Mouse (Mus musculus): ENCODE measurements at regions not wholly inside any gene's neighbourhood (a gene's known extent, or its start where the extent isn't known, plus 50 kb on each side); places are given as distances from the start of the nearest gene placed in this dataset.

DNA sequence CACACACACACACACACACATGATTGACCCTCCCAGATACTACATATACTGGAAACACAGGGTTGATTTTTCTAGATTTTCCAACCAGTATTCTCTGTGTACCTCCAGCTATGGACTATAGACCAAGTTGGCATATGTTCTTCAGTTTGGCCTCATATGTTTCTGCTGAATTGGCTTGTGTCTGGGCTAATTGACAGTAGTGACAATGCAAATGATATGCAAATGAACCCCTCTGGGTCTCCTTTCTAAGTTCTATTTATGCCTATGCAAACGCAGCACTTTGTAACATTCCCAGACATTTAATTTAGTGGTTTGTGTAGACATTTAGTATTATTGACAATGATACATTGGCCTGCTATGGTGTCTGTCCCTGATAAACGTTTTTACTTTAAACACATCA, 582.0 kb upstream of the Negr1 start:
- DNase-seq (ENCODE audit: low read depth, low spot score) = no peak

DNA sequence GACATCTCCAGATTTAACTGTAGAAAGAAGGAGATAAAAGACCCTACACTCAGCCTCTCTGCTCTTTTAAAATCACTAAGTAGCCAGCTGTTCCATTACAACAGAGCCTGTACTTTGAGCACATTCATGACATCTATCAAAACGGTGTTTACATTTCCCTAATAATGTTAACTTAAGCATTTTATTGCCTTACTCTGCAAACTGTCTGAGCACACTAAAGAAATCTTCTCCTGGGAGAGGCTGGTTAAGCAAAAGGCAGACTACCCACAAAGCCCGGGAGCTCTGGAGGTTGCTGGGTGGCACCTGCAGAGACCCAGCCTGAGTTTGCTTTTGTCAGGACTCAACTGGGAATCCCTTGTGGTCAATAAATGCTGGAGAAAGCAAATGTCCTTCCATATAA, 567.5 kb upstream of the Negr1 start:
- no peak for DNase-seq (ENCODE audit: low read depth, low spot score)

DNA sequence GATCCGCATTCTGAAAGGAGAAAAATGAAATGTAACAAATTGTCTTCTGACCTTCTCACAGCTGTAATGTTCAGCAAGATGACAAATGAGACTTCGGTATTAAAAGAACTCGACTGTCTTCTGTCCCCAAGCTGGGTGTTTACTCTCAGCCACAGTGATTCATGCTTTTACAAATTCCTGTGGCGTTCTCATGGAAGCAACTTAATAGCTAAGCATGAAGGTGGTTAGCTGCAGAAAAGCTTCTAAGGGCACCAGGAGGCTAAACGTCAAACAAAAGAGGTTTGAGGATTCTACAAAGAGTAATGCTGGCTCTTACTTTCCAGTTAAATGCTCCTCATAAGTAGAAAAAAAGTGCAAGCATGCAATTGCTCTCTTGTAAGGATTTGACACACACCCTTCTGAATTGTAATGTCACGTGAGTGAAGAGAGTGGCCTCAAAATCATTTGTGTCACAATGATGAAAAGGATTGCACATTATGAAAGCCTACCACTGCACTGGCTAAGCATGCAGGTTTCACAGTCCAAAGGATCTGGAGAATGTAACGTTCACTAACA, 543.8 kb upstream of the Negr1 start:
- DNase-seq (ENCODE audit: low read depth, low spot score) = no peak

- DNase-seq (ENCODE audit: low read depth, low spot score) = peak; percentile 56
These were observed 532.9 kb upstream of the Negr1 start for GRCm38 (mm10) chr3:156028602-156029188.

DNA sequence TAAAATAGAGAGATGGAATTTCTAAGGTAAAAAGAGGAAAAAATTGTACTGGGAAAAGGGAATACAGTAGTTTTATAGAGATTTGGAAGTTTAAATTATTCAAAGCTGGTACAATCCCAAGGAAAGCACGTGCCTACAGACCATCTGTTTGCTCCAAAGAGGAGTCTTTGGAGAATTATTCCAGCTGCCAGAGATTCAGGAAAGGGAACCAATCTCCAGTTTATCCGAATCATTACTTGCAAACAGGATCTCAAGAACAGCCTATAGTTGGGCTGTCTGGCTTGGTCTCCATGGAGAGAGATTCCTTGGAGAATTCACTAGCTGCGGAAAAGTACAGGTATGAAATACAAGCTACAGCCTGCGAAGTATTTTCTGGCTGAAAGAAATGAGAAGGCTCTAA, 491.3 kb upstream of the Negr1 start:
- no peak for DNase-seq (ENCODE audit: low read depth, low spot score)

DNA sequence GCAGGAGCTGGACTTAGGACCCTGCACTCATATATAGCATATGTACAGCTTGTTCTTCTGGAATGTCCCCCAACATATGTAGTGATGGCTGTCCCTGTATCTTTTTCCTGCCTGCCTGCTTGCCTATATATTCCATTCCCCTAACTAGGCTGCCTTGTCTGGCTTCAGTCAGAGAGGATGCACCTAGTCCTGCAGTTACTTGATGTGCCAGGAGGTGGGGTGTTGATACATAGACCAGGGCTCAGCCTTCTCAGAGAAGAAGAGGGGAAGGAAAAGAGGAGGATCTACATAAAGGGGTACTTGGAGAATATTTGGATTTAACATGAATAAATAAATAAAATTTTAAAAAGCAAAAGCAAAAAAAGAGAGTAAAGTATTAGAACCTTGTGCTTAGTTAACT, 479.3 kb upstream of the Negr1 start:
- no peak for DNase-seq (ENCODE audit: low read depth, low spot score)

DNA sequence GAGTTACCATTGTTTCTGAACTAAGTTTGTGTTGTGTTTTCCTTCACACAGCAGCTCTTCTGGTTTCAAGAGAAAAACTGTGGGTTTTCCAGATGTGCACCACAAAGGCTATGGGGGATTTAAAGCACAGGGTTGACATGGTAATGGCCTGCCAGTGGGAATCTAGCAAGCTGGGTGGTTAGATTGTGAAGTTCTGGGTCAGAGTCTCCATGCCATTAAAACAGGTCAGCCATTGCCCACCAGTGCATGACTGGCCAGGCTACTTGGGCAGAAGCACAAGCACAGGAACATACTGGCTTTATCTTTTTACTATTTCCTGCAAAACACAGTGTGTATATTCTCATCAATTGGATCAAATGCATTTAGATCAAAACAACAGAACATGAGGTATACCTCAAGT, 467.9 kb upstream of the Negr1 start:
- no peak for DNase-seq (ENCODE audit: low read depth, low spot score)

DNA sequence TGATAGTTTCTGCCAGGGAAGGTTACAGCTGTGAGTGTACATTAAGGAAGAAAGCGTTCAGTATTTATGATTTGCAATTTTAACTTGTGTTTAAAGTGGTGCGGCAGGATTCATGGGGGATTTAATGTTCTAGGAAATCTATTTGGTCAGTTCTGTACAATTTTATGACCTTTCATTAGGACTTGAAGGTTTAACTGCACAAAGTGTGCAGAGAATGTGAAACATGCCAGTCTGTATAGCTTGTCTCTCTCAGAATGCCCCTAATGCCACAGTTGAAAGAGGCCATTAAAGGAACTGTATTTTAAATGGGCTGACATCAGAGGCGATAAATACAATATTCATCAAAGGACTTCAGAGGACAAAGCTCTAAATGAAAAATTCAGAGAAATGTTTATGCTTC, 466.6 kb upstream of the Negr1 start:
- DNase-seq (ENCODE audit: low read depth, low spot score) = no peak

GRCm38 (mm10) chr3:156105788-156106187, 455.8 kb upstream of the Negr1 start:
- DNase-seq (ENCODE audit: low read depth, low spot score) = no peak

DNA sequence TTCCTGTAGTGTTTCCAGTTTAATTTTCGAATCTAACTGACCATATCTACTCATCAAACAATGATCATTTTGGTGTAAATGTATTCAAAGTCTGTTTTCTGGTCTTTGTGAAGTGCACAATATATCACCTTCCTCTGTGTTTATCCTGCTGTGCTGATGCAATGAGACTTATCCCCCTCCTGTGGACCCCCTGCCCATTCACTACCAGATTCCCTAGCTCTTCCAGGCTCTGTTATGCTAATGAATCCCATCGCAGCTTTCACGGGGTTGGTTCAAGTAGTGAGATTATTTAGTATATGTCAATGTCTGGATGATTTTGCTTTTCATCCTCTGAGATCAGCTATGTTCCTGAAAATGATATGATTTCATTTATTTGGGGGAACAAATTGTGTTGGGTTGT, 441.3 kb upstream of the Negr1 start:
- DNase-seq (ENCODE audit: low read depth, low spot score) = no peak

DNA sequence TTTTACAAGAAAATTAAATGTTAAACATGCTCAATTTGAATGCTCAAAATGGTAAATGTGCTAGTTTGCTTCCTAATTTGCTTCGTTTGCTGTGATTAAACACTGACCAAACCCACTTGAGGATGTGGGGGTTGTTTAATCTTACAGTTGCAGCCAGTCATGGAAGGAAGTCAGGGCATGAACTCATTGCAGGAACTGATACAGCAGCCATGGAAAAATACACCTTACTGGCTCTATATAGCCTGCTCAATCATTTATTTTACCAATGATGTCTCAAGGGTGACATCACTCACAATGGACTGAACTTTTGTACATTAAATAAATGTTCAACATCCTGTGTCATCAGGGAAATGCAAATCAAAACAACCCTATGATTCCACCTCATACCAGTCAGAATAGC, 430.0 kb upstream of the Negr1 start:
- DNase-seq (ENCODE audit: low read depth, low spot score) = no peak

DNA sequence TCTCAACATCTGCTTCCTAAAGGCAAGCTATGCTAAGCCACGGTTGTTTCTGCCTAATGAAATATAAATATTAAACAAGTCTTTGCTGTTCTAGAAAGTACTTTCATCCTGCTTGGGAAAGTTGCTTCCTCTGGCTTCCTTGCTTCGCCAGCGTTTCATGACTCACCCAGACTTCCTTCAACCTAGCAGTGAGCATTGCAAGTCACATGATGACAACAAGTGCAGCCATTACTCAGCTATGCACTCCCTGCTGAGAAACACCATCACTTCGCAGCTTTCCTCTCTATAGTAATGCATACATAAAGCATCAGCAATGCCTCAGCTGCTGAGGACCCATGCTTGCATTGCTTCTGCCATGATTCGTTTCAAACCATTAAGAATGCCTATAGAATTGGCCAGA, 420.2 kb upstream of the Negr1 start:
- DNase-seq (ENCODE audit: low read depth, low spot score) = no peak

DNA sequence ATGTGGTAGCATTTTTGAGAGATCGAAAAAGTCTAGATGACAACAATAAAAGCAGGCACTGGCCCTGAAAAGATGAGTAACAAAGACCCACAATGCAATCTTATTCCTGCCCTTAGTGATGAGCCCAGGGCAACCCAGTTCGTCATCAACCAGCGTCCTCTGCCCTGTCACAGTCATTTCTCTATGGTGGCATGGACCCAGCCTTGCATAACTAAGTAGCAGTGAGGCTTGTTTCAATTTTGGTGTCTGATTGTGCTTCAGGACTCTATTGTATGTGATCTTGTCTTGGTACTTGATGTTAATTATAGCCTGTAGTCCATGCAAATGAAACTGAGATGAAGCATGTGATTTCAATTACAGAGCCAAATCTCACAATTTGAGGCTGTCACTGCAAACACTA, 412.3 kb upstream of the Negr1 start:
- no peak for DNase-seq (ENCODE audit: low read depth, low spot score)

DNA sequence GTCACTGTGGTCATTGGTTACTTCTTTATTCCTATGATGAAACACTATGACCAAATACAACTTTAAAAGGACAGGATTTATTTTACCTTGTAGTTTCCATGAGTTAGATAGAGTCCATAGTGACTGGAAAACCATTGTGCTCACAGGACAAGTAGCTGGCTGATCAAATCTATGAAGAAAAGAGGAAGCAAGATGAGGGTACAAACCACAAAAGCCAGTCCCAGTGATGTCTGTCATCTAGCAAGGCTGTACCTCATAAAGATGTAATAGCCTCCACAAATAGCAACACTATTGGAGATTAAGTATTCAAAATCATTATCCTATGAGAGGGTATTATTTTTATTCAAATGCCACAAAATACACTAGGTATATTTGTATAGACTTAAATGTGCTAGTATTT, 391.5 kb upstream of the Negr1 start:
- no peak for DNase-seq (ENCODE audit: low read depth, low spot score)

DNA sequence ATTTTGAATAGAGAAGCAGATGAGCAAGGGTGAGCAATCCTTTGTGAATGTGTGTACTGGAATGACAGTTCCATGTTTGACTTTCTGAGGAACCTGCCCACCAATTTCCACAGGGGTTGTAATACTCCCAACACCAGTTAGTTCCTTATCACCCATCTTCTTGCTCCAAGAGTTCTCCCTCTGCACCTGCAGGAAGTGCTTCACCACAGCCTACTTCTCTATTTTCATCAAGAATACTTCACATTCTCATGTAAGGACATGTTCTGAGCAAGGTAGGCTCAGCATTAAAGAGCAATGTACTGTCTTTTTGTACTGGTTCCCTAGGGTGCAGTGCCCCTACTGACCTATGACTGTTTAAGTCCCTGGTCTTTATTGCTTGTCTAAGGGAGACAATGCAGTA, 362.9 kb upstream of the Negr1 start:
- DNase-seq (ENCODE audit: low read depth, low spot score) = no peak

DNA sequence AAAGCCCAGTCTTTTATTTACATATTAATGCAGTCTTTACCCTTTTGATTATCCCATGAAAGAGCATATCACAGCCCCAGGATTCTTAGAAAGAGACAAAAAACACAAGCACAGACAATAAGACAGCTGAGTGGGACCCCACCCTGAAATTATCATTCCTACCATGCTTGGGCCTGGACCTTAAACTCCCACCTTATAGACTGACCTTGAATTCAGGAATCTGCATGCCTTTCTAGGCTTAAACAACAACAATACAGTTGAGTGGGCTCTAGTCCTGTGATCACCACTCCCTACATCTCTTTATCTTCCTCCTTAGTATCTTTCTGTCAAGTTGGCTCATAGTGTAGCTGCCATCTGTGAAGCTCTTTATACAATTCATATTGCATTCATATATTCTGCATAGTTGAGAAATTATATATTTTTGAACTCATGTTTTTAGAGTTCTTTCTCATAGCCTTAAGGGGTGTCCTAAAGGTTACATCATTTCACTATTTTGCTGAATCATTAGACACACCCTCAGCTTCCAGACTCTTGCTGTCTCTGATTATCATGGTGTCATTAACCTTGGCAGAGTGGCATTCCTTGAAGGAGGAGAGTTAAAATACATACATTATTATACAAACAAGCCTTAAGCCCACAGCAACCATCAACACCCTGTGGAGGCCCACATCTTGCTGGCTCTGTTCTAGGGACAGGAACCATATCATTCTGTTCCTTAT, 361.7 kb upstream of the Negr1 start:
- no peak for DNase-seq (ENCODE audit: low read depth, low spot score)

DNA sequence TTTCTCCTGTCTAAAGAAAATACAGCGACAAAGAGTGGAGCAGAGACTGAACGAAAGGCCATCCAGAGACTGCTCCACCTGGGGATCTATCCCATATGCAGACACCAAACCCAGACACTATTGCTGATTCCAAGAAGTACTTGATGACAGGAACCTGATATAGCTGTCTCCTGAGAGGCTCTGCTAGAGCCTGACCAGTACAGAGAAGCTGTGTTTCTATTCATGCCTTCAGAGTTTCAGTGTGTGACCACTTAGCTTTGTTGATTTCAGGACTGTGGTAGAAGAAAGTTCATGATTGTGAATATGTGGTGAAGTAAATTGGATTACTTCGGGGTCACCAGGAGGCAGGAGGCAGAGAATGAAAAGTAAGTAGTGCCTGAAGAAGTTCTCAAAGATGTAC, 356.3 kb upstream of the Negr1 start:
- DNase-seq (ENCODE audit: low read depth, low spot score) = no peak

- no peak for DNase-seq (ENCODE audit: low read depth, low spot score)
These were observed 353.2 kb upstream of the Negr1 start for GRCm38 (mm10) chr3:156208420-156208819.

DNA sequence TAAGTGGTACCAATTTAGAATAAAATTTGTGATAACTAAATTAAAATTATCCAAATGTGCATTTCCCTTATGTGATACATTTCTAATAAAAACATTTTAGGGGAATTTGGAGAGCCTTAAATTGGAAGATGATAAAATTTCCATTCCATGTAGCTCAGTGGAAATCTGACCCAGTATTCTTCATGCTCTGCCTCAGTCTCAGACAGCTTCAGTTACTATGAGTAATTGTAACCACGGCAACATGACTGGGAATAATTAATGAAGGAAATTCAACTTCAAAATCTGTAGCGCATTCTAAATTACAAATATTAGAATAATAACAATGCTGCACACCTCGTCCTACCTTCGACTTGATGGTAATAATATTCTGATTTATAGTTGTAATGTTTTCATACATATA, 350.8 kb upstream of the Negr1 start:
- no peak for DNase-seq (ENCODE audit: low read depth, low spot score)

GRCm38 (mm10) chr3:156214823-156215222, 346.8 kb upstream of the Negr1 start:
- DNase-seq (ENCODE audit: low read depth, low spot score) = no peak

DNA sequence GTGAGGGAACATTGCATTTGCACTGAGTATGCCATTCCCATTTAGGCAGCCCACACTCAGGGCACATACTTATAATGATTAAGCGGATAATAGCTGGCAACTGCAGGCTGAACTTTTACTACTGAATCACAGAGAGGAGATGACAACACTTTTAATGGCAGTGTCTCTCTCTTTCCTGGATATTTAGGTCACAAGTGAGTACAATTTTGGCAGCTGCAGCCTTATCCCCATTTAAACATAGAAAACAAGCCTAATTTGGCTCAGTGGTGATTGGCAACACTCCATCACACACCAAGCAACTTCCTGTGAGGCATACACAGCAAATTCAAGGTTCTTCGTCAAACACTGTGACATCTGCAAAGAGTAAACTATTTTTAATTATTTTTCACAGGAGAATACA, 329.5 kb upstream of the Negr1 start:
- no peak for DNase-seq (ENCODE audit: low read depth, low spot score)

- no peak for DNase-seq (ENCODE audit: low read depth, low spot score)
These were observed 325.6 kb upstream of the Negr1 start for GRCm38 (mm10) chr3:156235955-156236354.

- DNase-seq (ENCODE audit: low read depth, low spot score) = peak; percentile 6
These were observed 309.2 kb upstream of the Negr1 start for GRCm38 (mm10) chr3:156252256-156252861.

Measured in brain, embryonic 18.5 days (tissue).